Comparison of ENCODE assay signal across 18 mouse cellular contexts in genomic region chr14:78160819-78161218, GRCm38 (mm10).
DNase-seq lines count a peak whose midpoint lies in the region; ATAC-seq and TF ChIP-seq lines count a peak whose summit lies in the region.
"Had no signal": no experiment of that assay in that cellular context is flagged by ENCODE, and none has a peak within 500 bp of the region (broad histone marks: within the 10 kb centered on the region; RNA-seq: fewer than 3 reads in every experiment).

No protein-coding gene starts in this region.

- no peaks in the 10 kb centered on the region for H3K9me3 ChIP-seq in lung, embryonic 16.5 days (ENCODE audit: control insufficient read depth, low read length)
- H3K9me3 ChIP-seq: embryonic facial prominence, embryonic 13.5 days; forebrain, embryonic 13.5 days; hindbrain, embryonic 13.5 days had no signal

- no peaks in the 10 kb centered on the region for H3K27me3 ChIP-seq in lung, embryonic 16.5 days (ENCODE audit: control insufficient read depth, insufficient read depth, low read depth, low read length)
- H3K27me3 ChIP-seq: embryonic facial prominence, embryonic 13.5 days; forebrain, embryonic 13.5 days; hindbrain, embryonic 13.5 days had no signal

- H3K4me2 ChIP-seq in lung, embryonic 16.5 days (ENCODE audit: low read depth, low read length) = no peak overlapping the region
- H3K4me2 ChIP-seq: embryonic facial prominence, embryonic 13.5 days; forebrain, embryonic 13.5 days; hindbrain, embryonic 13.5 days had no signal

- no peak for TF ChIP-seq CTCF in embryonic fibroblast, embryonic 13.5 days (IDR thresholded peaks at IDR 0.05; ENCODE audit: borderline replicate concordance, insufficient read depth, low read length)

- 68% methylated on average over 3 of the region's 3 CpGs for WGBS in lung, embryonic 16.5 days

- no peaks in the 10 kb centered on the region for H3K4me1 ChIP-seq in lung, embryonic 16.5 days (replicated peaks; ENCODE audit: control insufficient read depth, insufficient read depth, low read length)
- H3K4me1 ChIP-seq in embryonic fibroblast, embryonic 13.5 days (ENCODE audit: control insufficient read depth, insufficient read depth, low read length) = no peaks in the 10 kb centered on the region
- H3K4me1 ChIP-seq: embryonic facial prominence, embryonic 13.5 days; forebrain, embryonic 13.5 days; hindbrain, embryonic 13.5 days had no signal

- H3K9ac ChIP-seq in lung, embryonic 16.5 days (ENCODE audit: low read length) = no peak overlapping the region
- H3K9ac ChIP-seq: embryonic facial prominence, embryonic 13.5 days; forebrain, embryonic 13.5 days; forebrain, postnatal 0 days; hindbrain, embryonic 13.5 days had no signal

- no peak overlapping the region for H3K27ac ChIP-seq in lung, embryonic 16.5 days (ENCODE audit: low read length)
- peak overlapping the region; percentile 14; the same call in 1 of the 2 replicates for H3K27ac ChIP-seq in embryonic fibroblast, embryonic 13.5 days (ENCODE audit: insufficient read depth, low read length)
- H3K27ac ChIP-seq: embryonic facial prominence, embryonic 13.5 days; forebrain, embryonic 13.5 days; hindbrain, embryonic 13.5 days; hindbrain, postnatal 0 days had no signal

- peak; percentile 32 for DNase-seq in adrenal gland, adult 2 months
- DNase-seq in adrenal gland, postnatal 4 days (ENCODE audit: low spot score in 2 of 2) = no peak
- DNase-seq in lung, postnatal 14 days = no peak
- DNase-seq in 3T3-L1 (ENCODE audit: low read depth, low spot score) = peak; percentile 24
- DNase-seq in layer of hippocampus, adult 8-10 months (ENCODE audit: low spot score in 2 of 2) = no peak
- DNase-seq: cerebellum, adult 18-20 months; cerebellum, adult 9-11 months; cerebellum, postnatal 36 days; forebrain, postnatal 0 days; gastrocnemius, postnatal 36 days; heart, adult 11 months; heart, postnatal 10 days had no signal

- ATAC-seq in lung, embryonic 16.5 days (ENCODE audit: low read depth) = 0 out of 2 replicates have a peak, but pooled peaks have one; percentile 36
- ATAC-seq: forebrain, embryonic 13.5 days; forebrain, postnatal 0 days; hindbrain, postnatal 0 days had no signal

- no peak overlapping the region for H3K4me3 ChIP-seq in lung, embryonic 16.5 days (ENCODE audit: low read length)
- no peak overlapping the region for H3K4me3 ChIP-seq in embryonic fibroblast, embryonic 13.5 days (ENCODE audit: insufficient read depth, low read length)
- H3K4me3 ChIP-seq: embryonic facial prominence, embryonic 13.5 days; forebrain, embryonic 13.5 days; hindbrain, embryonic 13.5 days had no signal

- no peak for TF ChIP-seq POLR2A in embryonic fibroblast, embryonic 13.5 days (IDR thresholded peaks at IDR 0.05; ENCODE audit: low read depth, low read length)

- no peaks in the 10 kb centered on the region for H3K36me3 ChIP-seq in lung, embryonic 16.5 days (ENCODE audit: control insufficient read depth, insufficient read depth, low read length)
- H3K36me3 ChIP-seq: embryonic facial prominence, embryonic 13.5 days; hindbrain, embryonic 13.5 days had no signal

Comparison
In these comparisons a context has a peak if more than half of its experiments do, and no peak if none do; other contexts are left out.
1. DNase-seq: peak in adrenal gland, adult 2 months (single experiment) and 3T3-L1 (single experiment); none in adrenal gland, postnatal 4 days (0 of 2), lung, postnatal 14 days (single experiment) and layer of hippocampus, adult 8-10 months (0 of 2).